Mouse (Mus musculus): Measurements from ENCODE around the gene Gm9918. TPM values are rescaled to one million over a fixed set of nuclear protein-coding genes. Genes with fewer than 3 reads are reported as not detected.

Gene Gm9918
- total RNA-seq, 2 experiments from 2014 or later, result 0.13 TPM; not detected in 1

GRCm38 (mm10) chr15:102265548-102265947 is 4.8 kb upstream of the Gm9918 start:
- DNase-seq (ENCODE audit: low spot score in 2 of 2), result no peak

GRCm38 (mm10) chr15:102271441-102271840 is 1.1 kb downstream of the Gm9918 start:
- no peak for DNase-seq (ENCODE audit: low spot score in 2 of 2)

- DNase-seq (ENCODE audit: low spot score in 2 of 2), result no peak
Observed at GRCm38 (mm10) chr15:102273982-102274716, 3.8 kb downstream of the Gm9918 start.

- DNase-seq (ENCODE audit: low spot score in 2 of 2), result no peak
Observed at GRCm38 (mm10) chr15:102278726-102279091, 8.3 kb downstream of the Gm9918 start.

GRCm38 (mm10) chr15:102279092-102279782 is 8.9 kb downstream of the Gm9918 start, which contains the start of gene Mfsd5:
Gene Mfsd5 (plus strand): TSS chr15:102279454.
- DNase-seq (ENCODE audit: low spot score in 2 of 2), result peak; percentile 83 to 86

- DNase-seq (ENCODE audit: low spot score in 2 of 2), result no peak
Observed at GRCm38 (mm10) chr15:102279783-102280520, 9.6 kb downstream of the Gm9918 start.

- DNase-seq (ENCODE audit: low spot score in 2 of 2), result no peak
Observed at GRCm38 (mm10) chr15:102280623-102281022, 10.3 kb downstream of the Gm9918 start.

- no peak for DNase-seq (ENCODE audit: low spot score in 2 of 2)
Observed at GRCm38 (mm10) chr15:102282463-102283292, 12.3 kb downstream of the Gm9918 start.

GRCm38 (mm10) chr15:102283648-102284047 is 13.3 kb downstream of the Gm9918 start:
- no peak for DNase-seq (ENCODE audit: low spot score in 2 of 2)

- no peak for DNase-seq (ENCODE audit: low spot score in 2 of 2)
Observed at GRCm38 (mm10) chr15:102287395-102287794, 17.0 kb downstream of the Gm9918 start.

GRCm38 (mm10) chr15:102295633-102296367 is 25.4 kb downstream of the Gm9918 start, which contains the start of gene Espl1:
Gene Espl1 (plus strand): TSS chr15:102296266.
- peak; percentile 87 to 90 for DNase-seq (ENCODE audit: low spot score in 2 of 2)

GRCm38 (mm10) chr15:102296368-102297006 is 26.1 kb downstream of the Gm9918 start:
- DNase-seq (ENCODE audit: low spot score in 2 of 2), result no peak

GRCm38 (mm10) chr15:102302542-102302941 is 32.2 kb downstream of the Gm9918 start:
- no peak for DNase-seq (ENCODE audit: low spot score in 2 of 2)

GRCm38 (mm10) chr15:102308717-102309116 is 38.4 kb downstream of the Gm9918 start:
- DNase-seq (ENCODE audit: low spot score in 2 of 2), result no peak

- peak; percentile 38 to 40 for DNase-seq (ENCODE audit: low spot score in 2 of 2)
Observed at GRCm38 (mm10) chr15:102310074-102310845, 39.9 kb downstream of the Gm9918 start.

- no peak for DNase-seq (ENCODE audit: low spot score in 2 of 2)
Observed at GRCm38 (mm10) chr15:102311489-102311888, 41.1 kb downstream of the Gm9918 start.

GRCm38 (mm10) chr15:102315292-102315691 is 44.9 kb downstream of the Gm9918 start:
- DNase-seq (ENCODE audit: low spot score in 2 of 2), result no peak

GRCm38 (mm10) chr15:102316263-102316662 is 45.9 kb downstream of the Gm9918 start:
- DNase-seq (ENCODE audit: low spot score in 2 of 2), result peak; percentile 46 to 57

All from adrenal gland, adult 18-20 months (tissue).